Mouse (Mus musculus): ENCODE results near the gene Msn.

Gene Msn
- long read RNA-seq, experiment 1, transcript Msn-203 (4 exons, 1,883 nt): minor isoform, 8 of 84 reads
- long read RNA-seq, experiment 1, transcript Msn-202 (3 exons, 1,571 nt): minor isoform, 5 of 84 reads
- long read RNA-seq, experiment 1, transcript Msn-201 (13 exons, 3,842 nt): major isoform, 52 of 84 reads
- long read RNA-seq, experiment 1, partial matches to known transcripts: 15 of 84 reads
- long read RNA-seq, experiment 1, other reads (novel, unspliced or antisense): 4 of 84 reads
- long read RNA-seq, experiment 2, transcript Msn-201 (13 exons, 3,842 nt): major isoform, 27 of 80 reads
- long read RNA-seq, experiment 2, transcript Msn-202 (3 exons, 1,571 nt): minor isoform, 6 of 80 reads
- long read RNA-seq, experiment 2, transcript Msn-203 (4 exons, 1,883 nt): minor isoform, 11 of 80 reads
- long read RNA-seq, experiment 2, partial matches to known transcripts: 25 of 80 reads
- long read RNA-seq, experiment 2, other reads (novel, unspliced or antisense): 11 of 80 reads

DNA sequence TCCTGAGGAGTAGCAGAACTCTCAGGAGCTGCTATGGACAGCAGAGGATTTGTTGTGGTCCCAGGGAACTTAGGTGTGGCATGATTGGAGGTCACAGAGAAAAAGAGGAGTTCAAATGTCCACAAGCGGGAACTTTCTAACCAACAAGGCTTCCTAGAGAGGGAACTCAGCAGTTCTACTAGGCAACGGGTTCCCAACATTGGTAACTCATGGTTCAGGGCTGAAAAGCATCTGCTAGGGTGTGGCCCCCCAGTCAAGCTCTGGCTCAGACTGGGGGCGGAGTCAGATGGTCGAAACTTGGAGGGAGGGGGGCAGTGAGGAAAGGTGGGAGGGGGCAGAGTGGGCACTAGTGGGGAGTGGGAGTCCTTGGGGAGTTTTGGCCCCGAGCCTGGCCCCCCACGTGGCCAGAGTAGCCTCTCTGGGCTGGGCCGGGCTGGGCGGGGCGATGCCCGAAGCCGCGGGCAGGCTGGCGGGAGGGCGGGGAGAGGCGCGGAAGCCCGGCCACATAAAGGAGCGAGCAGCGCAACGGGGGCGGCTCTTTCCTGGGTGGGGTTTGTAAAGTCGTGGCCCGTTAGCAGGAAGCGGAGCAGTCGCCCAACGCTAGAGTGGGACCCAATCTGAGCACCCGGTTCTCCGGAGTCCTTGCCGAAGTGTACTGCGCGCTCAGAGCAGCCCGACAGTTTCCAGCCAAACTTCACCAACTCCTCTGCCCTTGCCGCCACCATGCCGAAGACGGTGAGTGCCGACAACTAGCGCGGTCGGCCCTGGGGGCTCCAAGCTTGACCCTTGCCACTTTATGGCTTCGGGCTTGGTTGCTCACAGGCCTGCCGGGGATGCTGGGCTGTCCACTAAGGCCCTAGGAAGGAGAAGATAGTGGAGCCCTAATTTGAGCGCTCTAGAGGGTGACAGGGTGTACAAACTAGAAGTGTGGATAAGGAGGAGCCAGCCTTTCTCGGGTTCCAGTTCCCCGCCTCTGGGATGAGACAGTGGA is at the start of gene Msn:
Gene Msn (plus strand): TSS at position 534 of the 991 bp plus-strand sequence.
- intact Hi-C loops (cut with DNase I): loop anchor here (10.0 kb wide), 1 partner anchor 71 kb away; no protein-coding TSS in a partner anchor

DNA sequence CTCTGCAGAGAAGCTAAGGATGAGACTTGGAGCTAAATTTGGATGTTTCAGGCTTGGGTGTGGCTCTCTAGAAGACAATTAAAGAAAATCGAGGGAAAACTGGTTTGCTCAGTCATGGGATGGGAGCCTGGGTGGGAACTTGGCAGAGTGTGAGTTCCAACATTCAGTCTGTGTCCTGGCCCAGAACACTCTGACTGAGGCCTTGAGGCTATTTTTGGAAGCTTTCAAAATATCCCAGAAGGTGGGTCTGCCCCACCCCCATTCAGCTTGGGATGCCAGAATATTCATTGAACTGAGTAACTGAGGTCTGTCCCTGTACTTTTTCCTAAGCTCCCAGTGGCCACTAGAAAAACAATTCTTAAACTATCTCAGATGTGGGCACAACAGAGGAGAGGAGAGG is 43.0 kb upstream of the Msn start:
- intact Hi-C loops (cut with DNase I): no loop called here

DNA sequence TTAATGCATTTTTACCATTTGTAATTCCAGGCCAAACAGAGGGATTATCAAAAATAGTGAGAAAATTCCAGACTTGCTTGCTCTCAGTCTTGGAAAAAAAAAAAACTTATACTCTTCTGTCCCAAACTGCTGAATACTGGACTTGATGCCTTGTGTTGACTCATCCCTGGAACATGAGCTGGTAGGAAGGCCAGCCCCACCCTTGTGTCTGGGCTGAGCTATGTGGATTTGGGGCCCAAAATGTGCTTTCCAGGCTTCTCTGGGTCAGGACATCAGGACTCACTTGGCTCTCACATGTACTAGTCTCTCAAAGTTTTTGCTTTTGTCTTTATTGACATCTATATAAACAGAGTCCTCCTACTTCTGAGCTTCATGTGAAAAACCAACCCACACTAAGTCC is 18.1 kb upstream of the Msn start:
- intact Hi-C loops (cut with DNase I): no loop called here

GRCm38 (mm10) chrX:96086259-96086658 is 9.6 kb upstream of the Msn start:
- intact Hi-C loops (cut with DNase I): no loop called here

DNA sequence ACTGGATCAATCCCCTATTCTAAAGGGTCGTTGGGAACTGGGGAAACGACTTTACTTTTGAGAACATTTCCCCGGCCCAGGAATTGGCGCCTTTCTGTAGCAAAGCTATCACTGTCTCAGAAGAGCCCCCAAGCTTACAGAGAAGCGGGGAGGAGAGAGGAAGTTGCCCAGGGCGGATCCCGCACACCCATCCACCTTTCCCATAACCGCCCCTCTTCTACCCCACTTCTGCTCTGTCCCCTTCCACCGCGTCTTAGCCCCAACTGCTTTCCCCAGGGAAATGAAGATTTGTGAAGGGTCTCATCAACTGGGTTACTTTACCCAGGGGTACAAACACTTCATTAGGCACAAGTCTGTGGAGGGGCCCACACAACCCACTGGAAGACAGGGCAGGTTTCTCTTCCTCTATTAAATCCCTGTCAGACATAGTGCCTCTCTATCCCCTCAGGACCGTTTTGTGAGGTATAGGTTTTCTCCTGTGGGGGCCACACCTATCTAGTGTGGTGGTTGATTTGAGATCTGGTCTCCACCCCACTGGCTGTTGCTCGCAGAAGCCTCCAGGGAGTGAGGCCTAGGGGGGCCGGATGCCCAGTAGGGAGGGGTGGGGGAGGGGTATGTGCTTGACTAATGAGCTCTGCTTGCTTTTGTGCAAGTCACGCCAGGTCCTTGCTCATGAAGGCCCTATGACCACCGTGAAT is 820 bp downstream of the Msn start:
- intact Hi-C loops (cut with DNase I): loop anchor here (10.0 kb wide), 1 partner anchor 72 kb away; no protein-coding TSS in a partner anchor

- intact Hi-C loops (cut with DNase I): loop anchor here (10.0 kb wide), 1 partner anchor 73 kb away; no protein-coding TSS in a partner anchor
Measured at GRCm38 (mm10) chrX:96097491-96097970, 1.7 kb downstream of the Msn start.

DNA sequence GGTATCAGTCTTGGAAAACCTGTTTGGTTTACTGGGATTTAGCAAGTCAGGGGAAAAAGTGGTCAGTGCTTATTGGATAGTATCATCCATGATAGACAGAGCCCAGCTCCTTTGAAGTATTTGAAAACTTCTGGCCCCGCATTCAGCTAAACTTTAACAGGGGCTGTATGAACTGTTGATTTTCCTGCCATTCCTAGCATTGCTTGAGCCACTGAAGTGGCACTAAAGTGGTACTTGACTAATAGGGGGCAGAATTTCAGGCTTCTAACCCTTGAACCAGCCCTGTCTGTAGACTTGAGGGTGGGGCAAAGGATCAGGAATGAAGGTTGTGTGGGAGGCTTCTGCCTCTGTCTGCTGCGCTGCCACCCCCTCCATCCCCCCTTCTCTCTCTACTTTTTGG is 3.2 kb downstream of the Msn start:
- intact Hi-C loops (cut with DNase I): loop anchor here (10.0 kb wide), 1 partner anchor 74 kb away; no protein-coding TSS in a partner anchor

- intact Hi-C loops (cut with DNase I): no loop called here
Measured at GRCm38 (mm10) chrX:96107427-96108291, 11.8 kb downstream of the Msn start.

- intact Hi-C loops (cut with DNase I): no loop called here
Measured at GRCm38 (mm10) chrX:96113106-96113634, 17.3 kb downstream of the Msn start.

- intact Hi-C loops (cut with DNase I): no loop called here
Measured at GRCm38 (mm10) chrX:96115501-96115900, 19.7 kb downstream of the Msn start.

GRCm38 (mm10) chrX:96117366-96117765 is 21.5 kb downstream of the Msn start:
- intact Hi-C loops (cut with DNase I): no loop called here

DNA sequence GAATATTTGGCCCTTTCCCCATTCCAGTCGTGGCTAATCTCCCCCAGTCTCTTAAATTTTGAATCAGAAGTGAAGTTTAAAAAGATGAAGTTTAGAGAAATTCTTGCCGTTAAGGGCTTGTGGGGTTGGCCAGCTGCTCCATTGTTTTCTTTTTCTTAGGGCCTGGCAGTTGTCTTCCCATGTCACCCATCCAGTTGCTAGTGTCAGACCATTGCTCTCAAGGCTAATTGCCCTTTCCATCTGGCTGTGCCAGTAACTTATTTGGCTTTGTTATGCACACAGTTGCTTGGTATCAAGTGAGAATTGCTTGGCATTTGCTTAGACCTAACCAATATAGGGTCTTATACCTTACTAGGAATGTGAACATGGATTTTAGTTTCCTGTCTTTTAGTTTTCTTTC is 24.2 kb downstream of the Msn start:
- intact Hi-C loops (cut with DNase I): no loop called here

DNA sequence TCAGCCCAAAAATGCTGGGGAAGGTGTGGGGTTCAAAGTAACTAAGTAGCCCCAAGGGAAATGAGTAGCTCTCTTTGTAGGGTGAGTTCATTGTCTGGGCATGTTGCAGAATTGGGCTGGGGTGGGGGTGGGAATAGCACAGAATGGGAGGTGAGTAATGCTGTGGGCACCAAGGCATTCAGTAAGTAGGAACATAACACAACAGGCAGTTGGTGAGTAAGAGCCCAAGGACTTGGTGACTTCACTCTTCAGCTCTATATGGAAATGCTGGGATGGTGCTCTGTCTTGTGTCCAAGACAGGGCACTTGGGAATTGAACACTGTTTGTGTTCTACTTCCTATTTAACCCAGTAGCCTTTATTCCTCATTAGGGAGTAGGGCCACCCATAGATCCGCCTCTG is 26.1 kb downstream of the Msn start:
- intact Hi-C loops (cut with DNase I): no loop called here

DNA sequence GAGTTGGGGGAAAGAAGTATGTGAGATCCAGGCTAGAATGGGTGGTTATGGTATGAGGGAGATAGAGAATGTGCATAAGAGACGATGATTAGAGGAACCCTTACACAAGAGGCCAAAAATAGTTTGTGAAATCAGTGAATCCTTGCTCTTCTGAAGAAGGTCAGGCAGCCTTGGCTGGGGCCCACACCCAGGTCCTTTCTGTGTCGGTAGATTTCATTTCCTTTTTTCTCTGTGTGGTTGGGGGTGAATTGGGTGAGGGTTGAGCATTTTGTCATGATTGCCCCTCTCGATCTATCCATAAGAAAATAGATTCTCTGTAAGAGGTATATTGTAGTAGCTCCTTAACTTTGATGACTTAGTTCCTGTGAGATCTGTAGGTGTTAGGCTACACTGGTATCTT is 31.0 kb downstream of the Msn start:
- intact Hi-C loops (cut with DNase I): no loop called here

GRCm38 (mm10) chrX:96130139-96130538 is 34.3 kb downstream of the Msn start:
- intact Hi-C loops (cut with DNase I): loop anchor here (5.0 kb wide), 1 partner anchor 108 kb away; no protein-coding TSS in a partner anchor

DNA sequence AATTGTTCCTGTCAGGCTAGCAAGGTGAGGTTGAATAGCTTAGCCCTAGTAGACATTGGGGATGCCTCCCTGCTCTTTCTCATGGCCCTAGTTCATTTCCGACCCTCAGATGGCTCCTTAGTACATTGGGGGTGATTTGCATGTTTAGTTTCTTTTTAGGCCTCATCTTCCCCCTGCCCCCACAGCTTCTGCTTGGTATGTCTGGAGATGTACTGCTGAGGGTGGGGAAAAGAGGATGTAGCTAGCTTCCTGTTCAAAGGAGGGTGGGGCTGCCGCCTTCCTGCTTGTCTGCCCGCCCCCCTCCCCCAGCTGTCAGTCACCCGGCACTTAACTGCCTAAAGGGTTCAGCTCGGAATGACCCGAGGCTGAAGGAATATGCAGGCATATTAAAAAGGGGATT is 34.8 kb downstream of the Msn start:
- intact Hi-C loops (cut with DNase I): loop anchor here (5.0 kb wide), 1 partner anchor 108 kb away; no protein-coding TSS in a partner anchor

GRCm38 (mm10) chrX:96133260-96133659 is 37.4 kb downstream of the Msn start:
- intact Hi-C loops (cut with DNase I): loop anchor here (5.0 kb wide), 1 partner anchor 111 kb away; no protein-coding TSS in a partner anchor

- intact Hi-C loops (cut with DNase I): loop anchor here (5.0 kb wide), 1 partner anchor 112 kb away; no protein-coding TSS in a partner anchor
Measured at GRCm38 (mm10) chrX:96134243-96134661, 38.4 kb downstream of the Msn start.

Data from adrenal gland (tissue).